Mouse (Mus musculus): ENCODE results near the gene Sypl2. TPM values are rescaled to one million over a fixed set of nuclear protein-coding genes. Genes with fewer than 3 reads are reported as not detected.
"Not testable (repeated sequence)": the region's sequence is repeated elsewhere in the genome, so short reads cannot be mapped to it uniquely, and the experiment has no call there.

Sypl2 gene
- polyA plus RNA-seq (2012; rRNA removed) = 0.15 and 0.16 TPM in 2 replicates

DNA sequence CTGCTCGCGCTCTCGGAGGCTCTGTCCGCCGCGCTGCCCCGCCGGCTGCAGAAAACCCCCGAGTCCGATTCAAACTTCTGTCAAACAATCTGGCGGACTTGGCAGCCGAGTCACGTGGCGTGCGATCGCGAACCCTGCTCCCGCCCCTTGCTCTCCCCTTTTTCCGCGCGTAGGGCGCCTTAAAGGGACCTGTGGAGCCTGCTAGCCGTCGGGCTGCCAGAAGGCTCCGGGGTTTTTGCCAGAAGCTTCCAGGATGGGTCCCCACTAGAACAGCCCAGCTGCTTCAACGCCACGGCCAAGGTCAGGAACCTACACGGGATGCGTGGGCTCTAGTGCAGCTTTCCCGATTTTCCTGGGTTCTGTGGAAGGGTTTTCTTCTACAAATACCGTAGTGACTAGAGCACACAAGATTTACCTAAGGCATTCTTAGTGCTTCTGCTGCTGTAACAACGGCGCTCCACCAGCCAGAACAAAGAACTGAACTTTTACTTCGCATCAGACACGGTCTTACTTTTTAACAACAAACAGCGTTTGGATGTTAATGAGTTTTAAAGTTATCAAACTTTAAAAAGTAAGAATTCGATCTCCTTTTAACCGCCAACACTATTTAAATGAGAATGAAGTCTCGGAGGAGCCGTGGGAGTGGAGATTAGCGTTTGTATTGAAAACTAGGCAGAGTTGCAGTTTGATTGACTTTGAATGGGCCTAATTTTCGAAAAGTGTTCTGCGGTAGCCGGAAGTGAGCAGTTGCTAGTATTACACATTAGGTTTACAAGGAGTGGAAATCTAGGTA, at the start of gene Sypl2:
Gene Sypl2, minus strand, starts transcription at position 91 of the 793 bp plus-strand sequence.
- no peak for TF ChIP-seq CTCF (IDR thresholded peaks at IDR 0.05; ENCODE audit: extremely low read depth, insufficient read depth, insufficient read length, insufficient replicate concordance)
- TF ChIP-seq POLR2A (IDR thresholded peaks at IDR 0.05; ENCODE audit: low read depth, low read length) = no peak
- H3K36me3 ChIP-seq (ENCODE audit: control insufficient read depth, insufficient read depth, low read length) = no peaks in the 10 kb centered on the region
- H3K27ac ChIP-seq (ENCODE audit: insufficient read depth, low read length) = no peak within 1 kb of the TSS
- 8% methylated on average over 44 of the region's 44 CpGs for WGBS
- peaks cover 20% of the 10 kb centered on the region for H3K27me3 ChIP-seq (ENCODE audit: control insufficient read depth, insufficient read depth, low read length)
- no peak for DNase-seq (ENCODE audit: low read depth in 1 of 2, low spot score in 2 of 2)
- peak within 1 kb of the TSS; percentile 46 for H3K4me3 ChIP-seq (ENCODE audit: extremely low read depth, insufficient read depth, insufficient read length)
- peaks cover 9% of the 10 kb centered on the region; the same call in 1 of the 2 replicates for H3K4me1 ChIP-seq (ENCODE audit: control insufficient read depth, insufficient read depth, insufficient read length)

DNA sequence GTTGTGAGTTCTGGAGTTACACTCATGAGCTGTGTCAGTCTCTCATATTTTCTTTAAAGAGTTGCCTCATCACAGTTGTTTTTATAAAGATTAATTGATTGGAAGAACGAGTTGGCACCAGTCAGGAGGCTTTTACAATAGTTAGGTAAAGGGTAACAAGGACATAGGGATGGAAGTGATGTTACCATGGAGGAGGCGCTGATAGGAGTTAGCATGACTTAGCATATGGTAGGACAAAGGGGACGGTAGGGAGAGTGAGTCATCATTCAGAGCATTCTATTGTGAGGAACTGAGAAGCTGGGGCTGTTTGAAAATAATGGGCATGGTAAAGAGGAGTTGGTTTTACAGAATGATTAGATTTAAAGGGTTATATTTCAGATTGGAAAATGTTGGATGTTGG, 32.9 kb upstream of the Sypl2 start:
- no peak for TF ChIP-seq POLR2A (IDR thresholded peaks at IDR 0.05; ENCODE audit: low read depth, low read length)
- TF ChIP-seq CTCF (IDR thresholded peaks at IDR 0.05; ENCODE audit: extremely low read depth, insufficient read depth, insufficient read length, insufficient replicate concordance) = no peak
- Histone ChIP-seq H3K27me3 (ENCODE audit: control insufficient read depth, insufficient read depth, low read length) (no peaks in the 10 kb centered on the region), H3K36me3 (ENCODE audit: control insufficient read depth, insufficient read depth, low read length) (peaks cover 5% of the 10 kb centered on the region), H3K4me1 (ENCODE audit: control insufficient read depth, insufficient read depth, insufficient read length) (no peaks in the 10 kb centered on the region), H3K4me3 (ENCODE audit: extremely low read depth, insufficient read depth, insufficient read length) (no peak overlapping the region), H3K27ac (ENCODE audit: insufficient read depth, low read length) (no peak overlapping the region)
- DNase-seq (ENCODE audit: low read depth in 1 of 2, low spot score in 2 of 2) = no peak
- WGBS = 59% methylated on average over 3 of the region's 3 CpGs

DNA sequence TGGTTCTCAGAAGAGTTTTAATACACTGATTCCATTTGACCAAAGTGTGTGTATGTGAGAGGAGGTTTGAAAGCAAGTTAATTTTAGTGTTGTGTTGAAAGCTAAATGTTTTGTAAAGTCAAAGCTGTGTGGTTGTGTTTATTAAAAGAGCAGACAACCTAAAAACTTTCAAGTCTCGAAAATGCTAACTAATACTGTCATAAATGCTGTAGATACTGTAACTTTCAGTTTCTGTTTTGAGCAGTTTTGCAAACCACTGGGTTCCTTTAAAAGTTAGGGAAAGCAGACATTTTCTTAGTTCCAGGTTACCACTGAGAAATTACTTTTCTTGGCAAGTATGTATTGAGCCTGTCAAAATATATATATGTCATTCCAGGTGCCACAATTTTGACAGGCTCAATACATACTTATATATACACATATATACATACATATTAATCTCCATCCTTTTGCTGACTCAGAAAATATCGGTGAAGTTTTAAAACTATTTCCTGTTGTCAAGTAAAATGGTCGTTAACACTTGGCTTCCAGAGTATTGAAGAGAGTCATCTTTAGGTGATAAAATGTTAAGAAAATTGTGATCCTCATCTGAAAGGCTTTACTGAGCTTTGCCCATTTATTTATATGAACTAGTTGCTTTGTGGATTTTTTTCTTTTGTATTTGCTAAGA, 31.5 kb upstream of the Sypl2 start:
- no peaks in the 10 kb centered on the region for H3K4me1 ChIP-seq (ENCODE audit: control insufficient read depth, insufficient read depth, insufficient read length)
- H3K27ac ChIP-seq (ENCODE audit: insufficient read depth, low read length) = no peak overlapping the region
- H3K27me3 ChIP-seq (ENCODE audit: control insufficient read depth, insufficient read depth, low read length) = no peaks in the 10 kb centered on the region
- DNase-seq (ENCODE audit: low read depth in 1 of 2, low spot score in 2 of 2) = no peak
- TF ChIP-seq CTCF (IDR thresholded peaks at IDR 0.05; ENCODE audit: extremely low read depth, insufficient read depth, insufficient read length, insufficient replicate concordance) (no peak), POLR2A (IDR thresholded peaks at IDR 0.05; ENCODE audit: low read depth, low read length) (no peak)
- WGBS = 18% methylated on average over 3 of the region's 3 CpGs
- H3K36me3 ChIP-seq (ENCODE audit: control insufficient read depth, insufficient read depth, low read length) = peaks cover 3% of the 10 kb centered on the region
- H3K4me3 ChIP-seq (ENCODE audit: extremely low read depth, insufficient read depth, insufficient read length) = peak overlapping the region; percentile 72; the same call in 1 of the 2 replicates

DNA sequence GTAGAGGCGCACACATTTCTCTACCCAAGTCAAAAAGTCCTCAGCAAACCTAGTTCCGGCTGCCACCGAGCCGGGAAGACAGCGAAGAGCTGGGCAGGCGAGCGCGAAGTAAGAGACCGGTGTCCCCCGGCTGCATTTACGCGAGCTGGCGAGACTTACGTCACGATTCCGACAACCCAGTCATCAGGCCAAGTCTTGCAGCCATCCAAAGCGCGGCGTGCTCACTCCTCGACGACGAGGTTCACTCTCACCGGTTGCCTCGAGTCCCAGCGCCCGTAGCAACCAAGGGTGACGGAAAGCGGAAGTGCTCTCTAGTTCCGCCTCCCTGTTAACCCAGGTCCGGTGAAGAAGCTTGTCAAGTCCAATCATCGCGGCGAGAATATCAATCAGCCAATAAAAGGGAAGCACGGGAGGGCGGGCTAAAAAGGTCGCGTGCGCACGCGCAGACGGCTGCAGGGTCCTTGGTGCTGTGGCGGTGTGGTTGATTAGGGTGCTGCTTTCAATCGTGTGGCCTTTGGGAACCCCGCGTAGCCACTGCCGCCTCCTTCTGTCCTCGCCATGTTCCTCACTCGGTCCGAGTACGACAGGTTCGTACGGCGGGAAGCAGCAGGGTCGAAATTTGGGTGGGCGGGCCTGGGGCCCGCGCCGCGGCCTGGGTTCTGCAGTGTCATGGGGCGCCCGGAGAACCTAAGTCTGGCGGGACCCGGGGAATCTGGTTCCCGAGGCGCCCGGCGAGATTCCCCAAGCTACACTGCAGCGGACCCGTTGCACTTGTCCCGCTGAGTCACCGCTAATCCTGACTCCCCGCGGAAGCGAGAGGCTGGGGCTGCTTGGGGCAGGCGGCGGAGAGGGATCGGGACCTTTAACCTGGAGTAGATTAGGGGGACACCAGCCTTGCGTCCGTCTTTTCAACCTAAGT, 30.5 kb upstream of the Sypl2 start, which contains the start of gene Psma5:
Gene Psma5, plus strand, starts transcription at position 208 of the 919 bp plus-strand sequence.
- DNase-seq (ENCODE audit: low read depth in 1 of 2, low spot score in 2 of 2) = peak; percentile 89 to 97
- TF ChIP-seq CTCF (IDR thresholded peaks at IDR 0.05; ENCODE audit: extremely low read depth, insufficient read depth, insufficient read length, insufficient replicate concordance) (no peak), POLR2A (IDR thresholded peaks at IDR 0.05; ENCODE audit: low read depth, low read length) (no peak)
- no peaks in the 10 kb centered on the region for H3K4me1 ChIP-seq (ENCODE audit: control insufficient read depth, insufficient read depth, insufficient read length)
- peak within 1 kb of the TSS; percentile 67 for H3K27ac ChIP-seq (ENCODE audit: insufficient read depth, low read length)
- no peaks in the 10 kb centered on the region for H3K27me3 ChIP-seq (ENCODE audit: control insufficient read depth, insufficient read depth, low read length)
- H3K36me3 ChIP-seq (ENCODE audit: control insufficient read depth, insufficient read depth, low read length) = no peaks in the 10 kb centered on the region; the same call in 1 of the 2 replicates
- WGBS = under 1% methylated on average over 78 of the region's 79 CpGs
- peak within 1 kb of the TSS; percentile 72 for H3K4me3 ChIP-seq (ENCODE audit: extremely low read depth, insufficient read depth, insufficient read length)

DNA sequence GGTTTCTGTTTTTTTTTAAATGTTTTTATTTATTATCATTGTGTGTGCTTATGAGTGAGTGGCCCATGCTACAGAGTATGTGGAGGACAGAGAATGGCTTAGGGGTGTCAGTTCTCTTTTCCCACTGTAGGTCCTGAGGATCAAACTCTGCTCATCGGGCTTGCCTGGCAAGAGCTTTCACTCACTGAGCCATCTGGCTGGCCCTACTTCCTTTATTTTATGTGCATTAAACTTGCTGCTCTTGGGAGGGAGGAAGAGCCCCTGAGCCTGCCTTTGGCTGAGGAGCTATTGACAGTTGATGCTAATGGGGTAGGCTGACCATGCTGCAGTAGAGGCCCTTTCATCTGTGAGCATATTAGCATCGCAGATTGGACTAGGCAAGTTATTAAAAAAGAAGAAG, 20.4 kb upstream of the Sypl2 start:
- H3K4me1 ChIP-seq (ENCODE audit: control insufficient read depth, insufficient read depth, insufficient read length) = no peaks in the 10 kb centered on the region
- no peak overlapping the region for H3K27ac ChIP-seq (ENCODE audit: insufficient read depth, low read length)
- no peaks in the 10 kb centered on the region for H3K27me3 ChIP-seq (ENCODE audit: control insufficient read depth, insufficient read depth, low read length)
- no peak overlapping the region for H3K4me3 ChIP-seq (ENCODE audit: extremely low read depth, insufficient read depth, insufficient read length)
- H3K36me3 ChIP-seq (ENCODE audit: control insufficient read depth, insufficient read depth, low read length) = no peaks in the 10 kb centered on the region
- 38% methylated on average over 2 of the region's 2 CpGs for WGBS
- no peak for TF ChIP-seq POLR2A (IDR thresholded peaks at IDR 0.05; ENCODE audit: low read depth, low read length)
- no peak for TF ChIP-seq CTCF (IDR thresholded peaks at IDR 0.05; ENCODE audit: extremely low read depth, insufficient read depth, insufficient read length, insufficient replicate concordance)
- no peak for DNase-seq (ENCODE audit: low read depth in 1 of 2, low spot score in 2 of 2)

DNA sequence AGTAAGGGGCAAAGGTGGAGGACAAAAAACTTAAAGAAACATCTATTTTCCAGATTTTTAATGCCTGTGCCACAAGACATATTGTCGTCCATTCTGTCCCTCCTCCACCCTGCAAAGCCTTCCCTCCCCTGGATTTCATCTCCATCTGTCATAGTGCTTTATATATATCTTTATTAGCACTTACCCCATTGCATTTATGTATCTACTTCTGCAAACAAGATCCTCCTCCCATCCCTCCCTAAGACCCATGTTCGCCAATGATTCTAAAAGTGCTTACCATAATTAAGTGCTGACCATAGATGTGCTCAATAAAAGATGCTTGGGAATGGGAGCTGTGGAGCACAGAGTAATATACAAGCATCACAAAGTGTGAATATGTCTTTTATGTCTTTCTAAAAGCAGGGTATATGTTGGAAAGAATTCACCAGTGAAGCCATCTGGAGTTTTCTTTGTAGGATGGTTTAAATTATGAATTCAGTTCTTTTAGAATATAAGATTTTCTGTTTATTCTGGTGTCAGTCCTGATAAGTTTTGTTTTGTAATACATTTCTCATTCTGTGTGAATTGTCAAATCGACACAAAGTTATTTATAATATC, 14.9 kb upstream of the Sypl2 start:
- no peaks in the 10 kb centered on the region for H3K36me3 ChIP-seq (ENCODE audit: control insufficient read depth, insufficient read depth, low read length)
- H3K27me3 ChIP-seq (ENCODE audit: control insufficient read depth, insufficient read depth, low read length) = no peaks in the 10 kb centered on the region
- 88% methylated on average over 3 of the region's 3 CpGs for WGBS
- no peak overlapping the region for H3K4me3 ChIP-seq (ENCODE audit: extremely low read depth, insufficient read depth, insufficient read length)
- DNase-seq (ENCODE audit: low read depth in 1 of 2, low spot score in 2 of 2) = no peak
- H3K27ac ChIP-seq (ENCODE audit: insufficient read depth, low read length) = no peak overlapping the region
- no peaks in the 10 kb centered on the region for H3K4me1 ChIP-seq (ENCODE audit: control insufficient read depth, insufficient read depth, insufficient read length)
- no peak for TF ChIP-seq CTCF (IDR thresholded peaks at IDR 0.05; ENCODE audit: extremely low read depth, insufficient read depth, insufficient read length, insufficient replicate concordance)
- TF ChIP-seq POLR2A (IDR thresholded peaks at IDR 0.05; ENCODE audit: low read depth, low read length) = no peak

DNA sequence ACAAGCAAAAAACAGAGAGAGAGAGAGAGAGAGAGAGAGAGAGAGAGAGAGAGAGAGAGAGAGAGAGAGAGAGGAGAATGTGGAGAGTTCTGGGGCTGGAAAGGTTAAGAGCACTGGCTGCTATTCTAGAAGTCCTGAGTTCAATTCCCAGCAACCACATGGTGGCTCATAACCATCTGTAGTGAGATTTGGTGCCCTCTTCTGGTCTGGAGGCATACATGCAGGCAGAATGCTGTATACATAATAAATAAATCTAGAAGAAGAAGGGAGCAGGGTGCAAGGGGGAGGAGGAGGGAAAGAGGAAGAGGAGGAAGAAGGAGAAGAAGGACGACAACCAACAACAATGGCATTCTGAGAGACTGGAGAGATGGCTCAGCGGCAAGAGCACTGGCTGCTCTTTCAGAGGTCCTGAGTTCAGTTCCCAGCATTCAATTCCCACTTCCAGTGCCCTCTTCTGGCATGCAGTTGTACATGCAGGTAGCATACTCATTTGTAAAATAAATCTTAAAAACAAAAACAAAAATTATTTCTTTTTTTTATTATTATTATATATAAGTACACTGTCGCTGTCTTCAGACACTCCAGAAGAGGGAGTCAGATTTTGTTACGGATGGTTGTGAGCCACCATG, 11.1 kb upstream of the Sypl2 start:
- not testable (repeated sequence) for H3K27me3 ChIP-seq (ENCODE audit: control insufficient read depth, insufficient read depth, low read length); H3K27ac ChIP-seq (ENCODE audit: insufficient read depth, low read length); H3K4me1 ChIP-seq (ENCODE audit: control insufficient read depth, insufficient read depth, insufficient read length); H3K4me3 ChIP-seq (ENCODE audit: extremely low read depth, insufficient read depth, insufficient read length); H3K36me3 ChIP-seq (ENCODE audit: control insufficient read depth, insufficient read depth, low read length); DNase-seq (ENCODE audit: low read depth in 1 of 2, low spot score in 2 of 2)
- WGBS = 81% methylated on average over 4 of the region's 4 CpGs

Data from spleen, adult 2 months (tissue).